Mouse (Mus musculus) neural tube, embryonic 14.5 days (tissue): ENCODE measurements around the gene Fthl17d. TPM values are rescaled to one million over a fixed set of nuclear protein-coding genes. Genes with fewer than 3 reads are reported as not detected.

Source experiments
- polyA plus RNA-seq: library from polyadenylated mRNA; unstranded; fragments of >200 nt; fragmentation: Nextera tagmentation; extraction: Ambion mirVana; gene quantifications from 2 replicates; pipeline ENCODE4 v1.2.1, GENCODE M21; 2014

The Fthl17d gene
- polyA plus RNA-seq, 1 experiment from 2014 or later: not detected

Other genes starting within 250 kb of the Fthl17d start
- gene Ssx9, start 238.3 kb downstream of the Fthl17d start, polyA plus RNA-seq: not detected in 2 replicates
- not detected in 2 replicates for gene Ssxb5, start 183.1 kb downstream of the Fthl17d start, polyA plus RNA-seq
- gene Gm6592, start 142.8 kb downstream of the Fthl17d start, polyA plus RNA-seq: not detected in 2 replicates
- gene Gm5751, start 112.5 kb downstream of the Fthl17d start, polyA plus RNA-seq: not detected in 2 replicates
- gene B630019K06Rik, start 94.4 kb downstream of the Fthl17d start, polyA plus RNA-seq: 34.3 and 37.4 TPM in 2 replicates
- not detected in 2 replicates for gene Fthl17b, start 23.8 kb downstream of the Fthl17d start, polyA plus RNA-seq
- gene Fthl17c, start 10.2 kb downstream of the Fthl17d start, polyA plus RNA-seq: not detected in 2 replicates
- gene Fthl17e, start 46.7 kb upstream of the Fthl17d start, polyA plus RNA-seq: not detected in 2 replicates
- not detected in 2 replicates for gene Fthl17f, start 76.3 kb upstream of the Fthl17d start, polyA plus RNA-seq
- gene 4930402K13Rik, start 117.8 kb upstream of the Fthl17d start, polyA plus RNA-seq: not detected in 2 replicates
- 2.5 and 3.6 TPM in 2 replicates for gene Lancl3, start 213.1 kb upstream of the Fthl17d start, polyA plus RNA-seq